Mouse (Mus musculus) T-helper 2 cell (primary cell): Measurements from ENCODE around the gene Usp24.
"Not testable (repeated sequence)": the region's sequence is repeated elsewhere in the genome, so short reads cannot be mapped to it uniquely, and the experiment has no call there.

ENCODE experiments used
- in situ Hi-C: fragments of 300-600 bp; cut with MboI, MseI; formaldehyde crosslinking; loops from one replicate; pipeline ENCODE4 v1.15.1; 2025; ENCODE audit warnings: high pct_unique_total_duplicates

The Usp24 gene

GRCm38 (mm10) chr4:106318208-106318607, 2.2 kb downstream of the Usp24 start:
- in situ Hi-C loops, result no loop called here

GRCm38 (mm10) chr4:106318976-106319375, 3.0 kb downstream of the Usp24 start:
- in situ Hi-C loops, result no loop called here

- in situ Hi-C loops, result no loop called here
Measured at GRCm38 (mm10) chr4:106322846-106323245, 6.8 kb downstream of the Usp24 start.

- in situ Hi-C loops, result no loop called here
Measured at GRCm38 (mm10) chr4:106323318-106323717, 7.3 kb downstream of the Usp24 start.

GRCm38 (mm10) chr4:106327436-106327835, 11.4 kb downstream of the Usp24 start:
- in situ Hi-C loops, result no loop called here

GRCm38 (mm10) chr4:106328704-106329103, 12.7 kb downstream of the Usp24 start:
- in situ Hi-C loops, result no loop called here

GRCm38 (mm10) chr4:106329171-106329570, 13.2 kb downstream of the Usp24 start:
- in situ Hi-C loops, result not testable (repeated sequence)

- in situ Hi-C loops, result no loop called here
Measured at GRCm38 (mm10) chr4:106330371-106330819, 14.4 kb downstream of the Usp24 start.

- in situ Hi-C loops, result no loop called here
Measured at GRCm38 (mm10) chr4:106333071-106333470, 17.1 kb downstream of the Usp24 start.

GRCm38 (mm10) chr4:106333584-106333983, 17.6 kb downstream of the Usp24 start:
- in situ Hi-C loops, result no loop called here

- in situ Hi-C loops, result no loop called here
Measured at GRCm38 (mm10) chr4:106335858-106336257, 19.8 kb downstream of the Usp24 start.

GRCm38 (mm10) chr4:106347664-106348063, 31.7 kb downstream of the Usp24 start:
- in situ Hi-C loops, result no loop called here

GRCm38 (mm10) chr4:106355025-106355424, 39.0 kb downstream of the Usp24 start:
- in situ Hi-C loops, result loop anchor here (10.0 kb wide), 1 partner anchor 130 kb away; no protein-coding TSS in a partner anchor

GRCm38 (mm10) chr4:106370013-106370412, 54.0 kb downstream of the Usp24 start:
- in situ Hi-C loops, result no loop called here

GRCm38 (mm10) chr4:106375857-106376256, 59.8 kb downstream of the Usp24 start:
- in situ Hi-C loops, result loop anchor here (5.0 to 25.0 kb wide), 2 partner anchors 149 to 1011 kb away; no protein-coding TSS in a partner anchor

GRCm38 (mm10) chr4:106378839-106379572, 63.0 kb downstream of the Usp24 start:
- in situ Hi-C loops, result loop anchor here (5.0 to 25.0 kb wide), 2 partner anchors 152 to 1008 kb away; no protein-coding TSS in a partner anchor

GRCm38 (mm10) chr4:106381131-106381530, 65.1 kb downstream of the Usp24 start:
- in situ Hi-C loops, result loop anchor here (25.0 kb wide), 1 partner anchor 1006 kb away; no protein-coding TSS in a partner anchor

- in situ Hi-C loops, result loop anchor here (25.0 kb wide), 1 partner anchor 997 kb away; no protein-coding TSS in a partner anchor
Measured at GRCm38 (mm10) chr4:106389908-106390307, 73.9 kb downstream of the Usp24 start.

- in situ Hi-C loops, result no loop called here
Measured at GRCm38 (mm10) chr4:106409621-106410020, 93.6 kb downstream of the Usp24 start.

GRCm38 (mm10) chr4:106419256-106419655, 103.2 kb downstream of the Usp24 start:
- in situ Hi-C loops, result no loop called here

- in situ Hi-C loops, result no loop called here
Measured at GRCm38 (mm10) chr4:106419791-106420190, 103.8 kb downstream of the Usp24 start.

- in situ Hi-C loops, result no loop called here
Measured at GRCm38 (mm10) chr4:106422597-106422996, 106.6 kb downstream of the Usp24 start.

- in situ Hi-C loops, result no loop called here
Measured at GRCm38 (mm10) chr4:106424560-106424959, 108.5 kb downstream of the Usp24 start.
